Mouse (Mus musculus) gastrocnemius, postnatal 36 days (tissue): ENCODE results near the gene Wipi1. TPM values are rescaled to one million over a fixed set of nuclear protein-coding genes. Genes with fewer than 3 reads are reported as not detected.
"Not testable (repeated sequence)": the region's sequence is repeated elsewhere in the genome, so short reads cannot be mapped to it uniquely, and the experiment has no call there.

ENCODE experiments used
- DNase-seq, 2 experiments: peaks; one replicate each; pipeline ENCODE4 v3.0.0; 2022
- intact Hi-C: fragments of 180-260 bp; cut with DNase I; formaldehyde crosslinking; loops from one replicate; pipeline ENCODE4 v1.15.1; 2025
- long read RNA-seq, 2 experiments: library from polyadenylated mRNA; stranded (forward); transcript quantifications; one replicate each; pipeline ENCODE4 v2.0.0; 2021
- total RNA-seq, 2 experiments: library from RNA; stranded (reverse); gene quantifications; 2 replicates each; pipeline ENCODE4 v1.2.3; 2021

Wipi1 gene
- total RNA-seq: 10 to 100 TPM; 55.6 to 58.9 TPM
- long read RNA-seq, experiment 1, transcript Wipi1-202 (13 exons, 2,050 nt): major isoform, 18 of 30 reads
- long read RNA-seq, experiment 1, partial matches to known transcripts: 9 of 30 reads
- long read RNA-seq, experiment 1, other reads (novel, unspliced or antisense): 3 of 30 reads
- long read RNA-seq, experiment 2, transcript Wipi1-202 (13 exons, 2,050 nt): major isoform, 23 of 37 reads
- long read RNA-seq, experiment 2, partial matches to known transcripts: 11 of 37 reads
- long read RNA-seq, experiment 2, other reads (novel, unspliced or antisense): 3 of 37 reads

- peak; percentile 98 to 99 for DNase-seq
- intact Hi-C loops: loop anchor here (2.0 to 10.0 kb wide), 2 partner anchors 17 to 167 kb away; no protein-coding TSS in a partner anchor
These were observed at the start of gene Wipi1 for GRCm38 (mm10) chr11:109611303-109612149. TSS of gene Wipi1 (minus strand) at chr11:109611967.

- DNase-seq: not testable (repeated sequence)
- intact Hi-C loops: loop anchor here (10.0 kb wide), 1 partner anchor 614 kb away; no protein-coding TSS in a partner anchor
These were observed 48.8 kb upstream of the Wipi1 start for GRCm38 (mm10) chr11:109660526-109660925.

GRCm38 (mm10) chr11:109656232-109656631 is 44.5 kb upstream of the Wipi1 start:
- DNase-seq: no peak
- intact Hi-C loops: no loop called here

GRCm38 (mm10) chr11:109654581-109654980 is 42.8 kb upstream of the Wipi1 start:
- intact Hi-C loops: no loop called here
- no peak for DNase-seq

- no peak for DNase-seq
- intact Hi-C loops: no loop called here
These were observed 41.4 kb upstream of the Wipi1 start for GRCm38 (mm10) chr11:109653201-109653600.

GRCm38 (mm10) chr11:109652505-109652904 is 40.7 kb upstream of the Wipi1 start:
- no peak for DNase-seq
- intact Hi-C loops: no loop called here

- intact Hi-C loops: no loop called here
- no peak for DNase-seq
These were observed 39.8 kb upstream of the Wipi1 start for GRCm38 (mm10) chr11:109651566-109652024.

- intact Hi-C loops: no loop called here
These were observed 39.2 kb upstream of the Wipi1 start for GRCm38 (mm10) chr11:109650788-109651565.

GRCm38 (mm10) chr11:109649975-109650701 is 38.4 kb upstream of the Wipi1 start:
- peak; percentile 62 to 64 for DNase-seq
- intact Hi-C loops: no loop called here

More at GRCm38 (mm10) chr11:109650788-109651565, 39.2 kb upstream of the Wipi1 start:
- peak; percentile 85 to 88 for DNase-seq

- DNase-seq: no peak
- intact Hi-C loops: no loop called here
These were observed 37.4 kb upstream of the Wipi1 start, which contains the start of gene Prkar1a for GRCm38 (mm10) chr11:109649206-109649605. TSS of gene Prkar1a (plus strand) at chr11:109649405.

- no peak for DNase-seq
- intact Hi-C loops: no loop called here
These were observed 36.7 kb upstream of the Wipi1 start for GRCm38 (mm10) chr11:109648510-109648909.

- intact Hi-C loops: no loop called here
- DNase-seq: no peak
These were observed 29.9 kb upstream of the Wipi1 start for GRCm38 (mm10) chr11:109641498-109642222.

- no peak for DNase-seq
- intact Hi-C loops: no loop called here
These were observed 24.2 kb upstream of the Wipi1 start for GRCm38 (mm10) chr11:109635871-109636395.

- no peak for DNase-seq
These were observed 23.2 kb upstream of the Wipi1 start for GRCm38 (mm10) chr11:109634928-109635327.

GRCm38 (mm10) chr11:109629021-109629521 is 17.3 kb upstream of the Wipi1 start:
- no peak for DNase-seq
- intact Hi-C loops: no loop called here

More at GRCm38 (mm10) chr11:109634928-109635327, 23.2 kb upstream of the Wipi1 start:
- intact Hi-C loops: no loop called here

GRCm38 (mm10) chr11:109628099-109628498 is 16.3 kb upstream of the Wipi1 start:
- intact Hi-C loops: no loop called here

GRCm38 (mm10) chr11:109627648-109628047 is 15.9 kb upstream of the Wipi1 start:
- intact Hi-C loops: no loop called here
- no peak for DNase-seq

More at GRCm38 (mm10) chr11:109628099-109628498, 16.3 kb upstream of the Wipi1 start:
- DNase-seq: no peak

- intact Hi-C loops: no loop called here
These were observed 11.5 kb upstream of the Wipi1 start for GRCm38 (mm10) chr11:109623238-109623637.

More at GRCm38 (mm10) chr11:109623238-109623637, 11.5 kb upstream of the Wipi1 start:
- DNase-seq: no peak
